Mouse (Mus musculus) thymus, adult 18-20 months (tissue): ENCODE measurements around the gene Capn5.

Experiments used
- DNase-seq, 2 experiments: peaks; one replicate each; pipeline ENCODE4 v3.0.0; 2022; ENCODE audit warnings: mixed read lengths in 2 of 2

Gene Capn5

DNA sequence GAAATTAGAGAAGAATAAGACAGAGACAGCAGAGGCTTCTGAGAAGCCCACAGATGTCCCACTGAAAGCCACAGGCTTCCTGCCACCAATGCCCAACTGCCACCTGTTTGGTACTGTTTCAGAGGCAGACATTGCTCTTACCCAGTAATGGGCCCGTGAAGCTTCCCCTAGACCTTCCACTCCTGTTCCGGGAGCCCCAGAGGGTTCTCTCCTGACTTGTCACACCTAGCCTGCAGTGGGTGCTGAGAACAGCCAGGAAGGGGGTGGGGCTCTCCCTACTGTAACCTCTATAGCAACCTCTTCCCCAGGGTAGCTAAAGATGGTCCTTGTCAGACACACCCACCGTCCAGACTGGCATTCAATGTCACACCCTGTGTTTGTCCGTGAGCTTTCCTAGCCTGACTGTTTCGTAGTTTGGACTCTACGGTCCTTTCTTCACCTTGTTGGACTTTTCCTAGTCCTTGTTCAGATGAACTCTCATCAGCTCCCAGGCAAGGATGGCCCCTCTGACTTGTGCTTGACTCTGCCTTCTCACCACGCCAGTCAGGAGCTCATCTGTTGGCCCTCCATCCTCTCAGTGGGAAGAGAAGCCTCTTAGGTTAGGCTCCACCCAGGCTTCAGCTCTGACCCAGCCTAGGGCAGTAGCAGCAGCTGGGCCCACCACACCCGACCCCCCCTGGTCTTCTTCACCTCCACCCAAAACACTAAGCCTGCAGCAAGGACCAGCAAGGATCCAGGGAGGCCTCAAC, 1.6 kb downstream of the Capn5 start:
- peak in 1 of 2 experiments; percentile 55 for DNase-seq

DNA sequence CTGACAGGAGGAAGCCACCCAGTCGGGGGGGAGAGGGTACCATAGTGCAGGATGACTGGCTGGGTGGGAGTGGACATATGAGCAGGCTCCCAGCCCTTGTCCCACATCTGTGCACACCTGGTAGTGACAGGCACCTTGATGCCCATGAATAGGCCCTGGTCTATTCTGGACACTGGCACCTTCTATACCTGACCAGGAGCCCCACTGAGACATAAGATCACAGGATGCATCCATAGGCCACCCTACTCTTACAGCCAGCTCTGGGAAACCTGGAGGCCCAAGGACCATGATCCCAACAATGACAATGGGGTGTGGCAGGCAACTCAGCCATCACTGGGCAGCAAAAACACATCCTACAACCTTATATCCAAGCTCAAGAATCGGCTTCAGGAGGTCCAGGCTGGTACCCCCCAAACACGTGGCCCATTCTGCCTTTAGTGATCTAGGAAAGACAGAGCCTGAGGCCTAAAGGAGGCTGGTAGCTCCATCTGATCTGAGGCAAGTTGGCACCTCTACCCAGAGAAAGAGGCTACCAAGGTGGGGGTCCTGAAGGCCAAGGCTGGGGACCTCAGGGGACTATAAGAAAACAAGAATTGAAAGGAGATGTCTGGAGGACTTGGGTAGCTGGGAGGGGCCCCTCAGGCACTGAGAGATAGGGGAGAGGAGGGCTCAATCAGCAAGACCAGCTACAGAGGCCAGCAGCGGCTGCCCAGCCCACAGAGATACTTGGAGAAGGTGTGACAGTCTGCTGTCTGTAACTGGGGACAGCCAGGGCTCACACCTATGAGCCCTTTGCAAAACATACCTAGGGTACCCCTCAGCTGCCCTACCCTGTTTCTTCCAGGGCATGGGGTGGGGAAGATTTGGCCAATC, 3.0 kb downstream of the Capn5 start:
- no peak for DNase-seq

DNA sequence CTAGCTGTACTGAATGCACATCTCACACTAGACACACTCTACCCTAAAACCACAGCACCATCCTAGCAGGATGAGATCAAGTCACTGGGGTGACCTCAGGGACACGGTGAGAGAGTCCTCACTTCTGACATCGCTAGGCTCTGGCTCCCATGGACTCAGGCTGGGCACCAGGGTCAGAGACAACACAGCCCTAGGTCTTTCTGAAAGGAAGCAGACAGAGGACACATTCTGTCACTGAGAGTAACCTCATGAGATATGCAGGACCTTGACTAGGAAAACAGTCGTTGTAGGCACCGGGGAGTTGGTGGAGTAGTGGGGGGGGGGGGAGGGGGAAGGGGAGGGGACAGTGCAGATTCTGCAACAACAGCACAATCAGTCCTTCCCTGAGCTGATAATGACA, 4.7 kb downstream of the Capn5 start:
- no peak for DNase-seq

DNA sequence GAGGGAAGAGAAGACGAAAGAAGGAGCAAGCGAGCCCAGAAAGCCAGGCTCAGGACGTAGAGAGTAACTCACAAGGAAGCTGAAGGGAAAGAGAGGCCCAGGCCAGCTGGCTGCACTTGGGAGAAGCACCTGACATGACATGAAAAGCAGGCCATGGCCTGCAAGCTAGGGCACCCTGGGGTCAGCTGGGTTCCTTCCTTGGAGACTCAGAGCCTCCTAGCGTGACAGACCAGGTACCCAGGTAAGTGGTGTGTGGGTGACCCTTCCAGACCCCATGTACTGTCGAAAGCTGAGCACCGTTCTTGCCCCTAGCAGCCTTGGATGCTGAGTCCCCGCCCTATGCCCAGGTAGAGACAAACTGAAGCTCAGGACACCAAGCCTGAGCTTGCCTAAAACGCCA, 5.4 kb downstream of the Capn5 start:
- no peak for DNase-seq

DNA sequence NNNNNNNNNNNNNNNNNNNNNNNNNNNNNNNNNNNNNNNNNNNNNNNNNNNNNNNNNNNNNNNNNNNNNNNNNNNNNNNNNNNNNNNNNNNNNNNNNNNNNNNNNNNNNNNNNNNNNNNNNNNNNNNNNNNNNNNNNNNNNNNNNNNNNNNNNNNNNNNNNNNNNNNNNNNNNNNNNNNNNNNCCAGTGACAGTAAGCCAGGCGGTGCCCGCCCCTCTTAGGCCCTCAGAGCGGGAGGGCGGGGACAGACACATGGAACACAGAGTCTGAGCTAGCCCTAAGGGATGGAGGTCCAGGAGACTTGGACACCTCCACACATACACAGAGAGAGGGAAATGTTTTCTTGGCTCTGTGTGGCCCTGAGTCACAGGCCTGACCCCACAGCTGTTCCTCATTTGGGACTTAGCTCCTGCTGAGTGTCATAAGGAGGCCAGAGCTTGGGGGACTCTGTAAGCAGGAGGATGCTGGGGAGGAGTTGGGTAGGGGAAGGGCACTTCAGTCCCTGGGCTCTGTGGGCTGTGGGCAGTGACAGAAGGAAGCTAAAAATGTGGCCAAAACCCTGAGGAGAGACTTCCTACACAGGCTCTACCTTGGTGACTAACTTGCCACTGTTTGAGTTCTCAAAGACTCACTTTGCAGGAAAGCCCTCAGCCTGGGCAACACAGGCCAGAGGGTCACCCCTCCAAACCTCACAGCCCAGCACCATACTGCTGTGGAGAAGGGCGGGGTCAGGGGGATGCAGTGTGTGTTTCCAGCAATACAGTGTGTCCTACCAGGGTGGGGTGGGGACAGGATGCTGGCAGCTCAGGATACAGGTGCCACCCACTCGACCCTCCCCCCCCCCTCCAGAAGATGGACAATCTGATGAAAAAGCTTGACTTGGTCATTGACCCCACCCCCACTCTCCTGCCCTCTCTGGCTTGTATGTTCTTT, 6.7 kb downstream of the Capn5 start:
- no peak for DNase-seq

DNA sequence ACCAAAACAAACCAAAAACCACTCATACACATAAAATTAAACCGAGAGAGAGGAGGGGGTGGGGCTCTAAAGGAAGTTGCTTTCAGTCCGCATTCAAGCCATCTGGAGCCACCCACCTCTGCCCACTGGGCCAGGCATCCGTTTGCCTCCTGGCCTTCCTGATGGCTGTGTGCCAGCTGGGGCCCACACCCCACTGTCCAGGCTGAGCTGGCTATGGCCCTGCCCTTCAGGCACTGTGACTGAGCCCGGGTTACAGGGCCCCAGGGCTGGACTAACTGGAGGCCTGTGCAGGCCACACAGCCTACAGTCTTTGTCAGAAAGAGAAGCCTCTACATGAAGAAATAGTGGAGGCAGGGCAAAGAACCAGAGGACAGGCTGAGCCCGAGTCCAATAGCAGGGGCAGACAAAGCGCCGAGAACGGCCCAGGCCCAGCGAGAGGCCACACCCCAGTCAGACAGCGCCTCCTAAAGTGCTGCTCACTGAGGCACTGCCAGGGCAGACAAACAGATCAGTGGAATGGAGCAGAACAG, 13.0 kb downstream of the Capn5 start:
- peak in 1 of 2 experiments; percentile 44 for DNase-seq

DNA sequence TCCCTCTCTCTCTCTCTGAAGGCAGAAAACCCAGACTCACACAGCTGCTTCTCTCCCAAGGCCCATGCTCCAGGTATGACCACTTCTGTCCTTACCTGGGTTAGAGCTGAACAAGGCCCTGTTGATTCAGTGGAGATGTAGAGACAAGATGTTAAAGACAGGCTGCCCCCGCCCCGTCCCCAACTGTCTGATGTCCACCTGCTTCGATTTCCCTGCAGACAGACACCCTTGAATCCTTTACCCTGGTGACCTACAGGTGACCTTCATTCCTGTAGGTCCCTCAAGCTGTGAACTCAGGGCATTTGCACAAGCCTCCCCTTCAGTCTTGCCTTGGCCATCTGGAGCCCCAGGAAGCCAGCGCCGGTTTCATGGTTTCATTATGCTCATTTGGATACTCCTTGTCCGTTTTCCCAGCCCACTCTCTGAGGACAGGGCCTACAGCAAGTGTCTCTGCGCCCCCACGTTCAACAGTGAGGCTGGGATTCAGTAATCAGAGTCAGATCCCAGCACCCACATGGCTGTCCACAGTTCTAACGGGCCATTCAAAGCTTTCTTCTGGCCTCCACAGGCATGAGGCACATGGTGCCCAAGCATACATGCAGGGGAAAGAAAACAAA, 13.6 kb downstream of the Capn5 start:
- DNase-seq: peak in 1 of 2 experiments; percentile 52

DNA sequence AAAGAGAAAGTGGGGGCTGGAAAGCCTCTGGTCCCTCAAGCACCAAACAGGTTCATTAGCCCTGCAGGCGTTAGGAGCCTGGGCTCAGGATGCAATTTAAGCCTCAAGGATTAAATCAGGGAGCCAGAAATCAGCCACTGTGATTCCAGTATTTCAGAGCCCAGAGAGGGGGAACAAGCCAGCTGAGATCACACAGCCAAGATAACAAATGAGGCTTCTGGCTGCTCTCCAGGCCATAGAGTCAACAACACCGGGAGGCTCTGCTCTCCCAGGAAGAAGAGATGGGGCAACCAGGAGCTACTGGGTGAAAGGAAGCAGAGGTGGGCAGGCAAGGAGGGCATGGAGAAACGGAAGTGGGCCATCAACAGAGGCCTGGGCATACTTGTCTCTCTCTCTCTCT, 14.4 kb downstream of the Capn5 start:
- no peak for DNase-seq

DNA sequence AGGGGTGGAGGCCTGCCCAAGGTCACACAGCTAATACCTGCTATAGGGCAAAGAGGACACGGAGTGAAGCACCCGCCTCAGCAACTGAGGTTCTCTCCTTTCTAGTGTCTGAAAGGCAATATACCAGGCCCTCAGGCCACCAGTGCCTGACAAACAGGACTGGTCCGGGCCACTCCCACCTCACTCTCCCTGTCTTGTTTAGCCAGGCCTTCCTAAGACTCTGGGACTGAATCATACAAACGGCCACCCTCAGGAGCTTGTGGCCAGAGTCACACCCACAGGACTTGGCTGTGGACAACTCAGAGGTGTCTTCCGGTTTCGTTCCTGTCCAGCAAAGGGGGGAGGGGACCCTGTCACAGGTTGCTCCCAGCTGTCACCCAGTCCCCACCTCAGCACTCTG, 15.8 kb downstream of the Capn5 start:
- no peak for DNase-seq

DNA sequence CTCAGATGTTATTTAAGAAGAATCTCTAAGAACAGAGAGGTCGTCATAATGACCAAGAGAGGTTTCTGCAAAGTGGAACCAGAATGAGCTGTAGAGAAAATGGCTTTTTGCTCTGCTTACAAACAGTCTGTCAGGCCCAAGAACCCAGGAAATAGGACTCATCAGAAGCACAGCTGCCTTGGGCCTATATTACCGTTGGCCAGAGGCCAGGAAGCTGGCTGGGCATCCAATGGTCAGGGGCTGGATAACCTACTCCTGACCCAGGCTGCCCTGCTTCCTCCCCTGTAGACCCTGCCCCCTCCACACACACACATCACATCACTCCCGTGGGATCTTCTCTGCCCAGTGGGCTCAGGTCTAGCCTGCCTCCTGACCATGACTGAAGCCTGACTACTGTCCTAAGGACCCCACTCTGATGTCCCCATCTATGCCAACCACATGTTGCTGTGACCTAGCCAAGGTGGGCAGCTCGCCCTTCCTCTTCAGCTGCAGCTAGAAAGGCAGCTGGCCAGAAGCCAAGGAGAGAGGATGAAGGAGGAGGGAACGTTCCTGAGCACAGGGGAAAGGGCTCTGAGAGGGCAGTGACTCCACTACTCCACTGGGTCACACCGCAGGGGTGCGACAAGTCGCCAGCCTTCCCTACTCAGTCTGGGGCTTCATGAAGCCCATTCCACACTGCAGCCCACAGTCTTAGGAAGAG, 17.9 kb downstream of the Capn5 start:
- DNase-seq: no peak

DNA sequence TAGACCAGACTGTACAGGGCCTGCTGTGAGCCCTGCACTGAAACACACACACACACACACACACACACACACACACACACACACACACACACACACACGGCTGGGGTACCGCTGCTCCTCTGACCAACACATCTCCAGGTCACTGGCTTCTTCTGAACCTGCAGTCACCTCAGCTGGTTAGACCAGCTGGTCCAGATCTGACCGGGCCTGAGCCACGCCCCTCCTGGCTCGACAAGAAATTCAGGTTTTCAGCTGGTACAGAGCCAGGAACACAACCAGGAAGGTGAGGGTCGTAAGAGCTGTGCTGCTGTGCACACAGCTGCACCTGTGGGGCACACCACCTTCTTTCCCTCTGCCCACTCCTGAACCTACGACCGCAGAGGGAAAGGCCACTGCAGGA, 19.6 kb downstream of the Capn5 start:
- DNase-seq: no peak

DNA sequence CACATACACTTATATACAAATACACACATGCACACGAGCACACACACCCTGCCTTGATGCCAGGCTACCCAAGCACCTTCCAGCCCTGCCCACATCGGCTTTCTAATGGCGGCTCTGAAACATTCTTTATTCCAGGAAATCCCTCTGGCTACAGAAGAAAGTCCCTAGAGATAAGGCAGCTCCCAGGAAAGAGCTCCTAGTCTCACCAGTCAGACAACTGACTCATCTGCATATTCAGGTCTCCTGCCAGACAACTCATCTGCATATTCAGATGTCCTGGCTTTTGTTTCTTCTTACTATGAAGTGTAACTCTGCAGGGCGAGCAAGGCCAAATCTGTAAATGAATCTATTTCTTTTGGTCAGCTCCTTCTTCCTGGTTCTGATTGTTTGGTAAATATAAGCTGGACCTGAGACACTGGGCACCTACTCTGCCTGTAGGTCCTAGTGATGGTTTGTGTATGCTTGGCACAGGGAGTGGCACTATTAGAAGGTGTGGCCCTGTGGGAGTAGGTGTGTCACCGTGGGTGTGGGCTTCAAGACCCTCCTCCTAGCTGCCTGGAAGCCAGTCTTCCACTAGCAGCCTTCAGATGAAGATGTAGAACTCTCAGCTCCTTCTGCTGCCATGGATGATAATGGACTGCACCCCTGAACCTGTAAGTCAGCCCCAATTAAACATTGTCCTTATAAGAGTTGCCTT, 20.3 kb downstream of the Capn5 start:
- no peak for DNase-seq

DNA sequence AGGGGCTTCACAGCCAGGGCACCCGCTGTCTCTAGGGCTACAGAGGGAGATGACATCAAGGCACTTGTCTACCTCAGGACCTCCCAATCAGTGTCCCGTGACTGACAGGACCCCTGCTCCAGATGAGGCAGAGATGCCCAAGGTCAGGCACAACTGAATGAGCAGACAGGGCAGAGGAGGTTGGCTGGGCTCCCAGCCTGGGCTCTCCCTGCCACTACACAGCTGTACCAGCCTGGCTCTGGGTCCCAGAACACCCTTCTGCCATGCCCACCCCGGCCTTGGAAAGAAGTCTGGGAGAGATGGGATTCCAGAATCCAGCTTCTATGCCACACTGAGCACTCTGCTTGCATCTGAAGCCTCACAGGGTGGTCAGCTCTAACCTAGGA, 21.8 kb downstream of the Capn5 start:
- no peak for DNase-seq

DNA sequence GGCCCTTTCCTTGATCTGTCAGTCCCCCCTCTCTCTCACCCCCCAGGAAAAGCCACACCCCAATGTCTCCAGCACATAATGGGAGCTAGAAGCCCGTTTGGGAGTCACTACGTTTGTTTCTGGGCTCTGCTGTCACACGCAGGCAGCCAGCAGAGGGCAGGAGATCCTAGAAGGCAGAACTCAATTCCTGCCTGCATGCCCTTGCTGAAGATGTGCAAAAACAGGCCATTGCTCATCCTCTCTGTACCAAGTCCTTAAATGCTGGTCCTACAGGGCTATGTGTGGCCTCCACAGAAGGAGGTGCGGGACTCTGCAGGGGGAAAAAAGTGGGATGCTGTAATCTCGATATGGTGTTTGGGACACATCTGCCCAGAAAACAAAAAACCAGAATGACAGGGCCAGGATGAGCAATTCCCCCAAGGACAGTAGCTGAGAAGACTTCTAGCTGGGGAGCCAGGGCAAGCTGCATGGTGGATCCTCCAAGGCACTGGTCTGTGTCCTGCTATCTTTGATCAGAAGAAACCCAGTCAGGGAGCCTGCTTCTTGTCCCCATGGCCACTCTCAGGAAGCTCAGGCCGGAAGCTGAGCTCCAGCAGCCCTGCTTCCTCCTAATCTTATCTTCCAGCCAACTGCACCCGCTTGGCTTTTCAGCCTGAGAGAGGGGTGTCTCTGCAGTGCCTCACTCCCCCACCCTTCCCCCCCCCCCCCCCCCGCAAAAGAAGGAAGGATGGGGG, 22.4 kb downstream of the Capn5 start:
- peak; percentile 38 to 53 for DNase-seq

DNA sequence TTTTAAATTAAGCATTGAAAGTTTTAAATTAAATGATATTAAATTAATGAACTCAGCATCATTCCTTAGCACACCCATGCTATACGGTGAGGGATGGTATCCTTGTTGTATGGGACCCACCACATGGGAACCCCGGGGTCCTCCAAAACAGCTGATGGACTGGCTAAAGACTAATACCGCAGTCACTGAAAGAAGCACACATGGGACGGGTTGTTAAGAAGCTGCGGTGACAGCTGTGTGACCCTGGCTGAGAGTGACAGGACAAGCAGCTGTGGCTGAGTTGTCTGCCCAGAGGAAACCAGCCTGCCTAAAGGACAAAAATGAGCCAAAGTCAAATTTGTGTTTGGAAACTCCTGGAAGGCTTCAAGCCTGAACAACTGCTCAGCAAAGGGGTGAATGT, 24.2 kb downstream of the Capn5 start:
- DNase-seq: no peak

DNA sequence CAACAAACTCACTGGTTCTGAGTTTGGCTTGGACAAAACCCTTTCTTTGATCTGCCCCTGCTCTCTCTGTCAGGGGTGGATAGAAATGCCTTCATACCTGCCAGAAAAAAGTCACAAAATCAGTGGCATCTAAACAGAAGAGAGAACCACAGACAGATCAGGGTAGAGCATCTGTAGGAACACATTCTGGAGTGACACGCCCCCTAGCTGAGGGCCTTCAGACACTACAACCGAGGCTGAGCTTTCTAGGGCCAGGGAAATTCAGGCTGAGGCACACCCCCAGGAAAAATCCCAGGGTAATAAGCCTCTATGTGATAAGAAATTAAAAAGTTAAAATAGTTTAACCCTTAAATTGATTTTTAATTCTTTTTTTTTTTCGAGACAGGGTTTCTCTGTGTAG, 24.7 kb downstream of the Capn5 start:
- DNase-seq: no peak

DNA sequence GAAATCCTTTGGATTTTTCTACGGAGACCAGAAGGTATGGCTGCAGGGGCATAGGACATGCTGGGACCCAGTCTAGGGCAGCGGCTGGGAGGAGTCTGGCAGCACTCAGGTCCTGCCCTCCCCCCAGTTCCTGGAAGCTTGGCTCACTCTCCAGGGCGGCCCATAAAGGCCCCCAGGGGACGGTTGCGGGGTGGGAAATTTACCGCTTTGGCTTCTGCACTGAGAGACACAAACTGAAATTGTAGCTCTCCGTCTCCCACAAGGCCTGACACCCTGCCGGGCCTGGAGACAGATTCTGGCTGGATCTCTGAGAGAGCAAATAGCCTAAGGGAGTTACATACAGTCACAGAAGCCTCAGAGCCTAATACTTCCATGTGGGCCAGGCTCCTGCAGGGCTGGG, 25.7 kb downstream of the Capn5 start:
- no peak for DNase-seq

DNA sequence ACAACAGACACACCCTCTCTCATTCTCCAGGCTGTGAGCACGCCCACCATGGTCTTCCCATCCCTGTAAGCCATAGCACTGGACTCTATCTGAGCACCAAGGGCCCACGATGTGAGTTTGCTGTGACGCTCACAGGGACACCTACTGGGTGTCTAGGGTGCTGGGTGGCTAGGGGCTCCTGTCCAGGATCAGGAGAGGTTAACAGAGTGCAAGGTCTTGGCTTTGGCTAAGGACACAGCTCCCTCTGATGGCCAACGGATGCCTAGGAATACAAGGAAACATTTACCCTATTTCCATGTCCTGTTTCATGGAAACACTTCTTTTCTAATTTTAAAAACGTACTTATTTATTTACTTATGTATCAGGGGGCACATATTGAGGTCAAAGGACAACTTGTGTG, 27.5 kb downstream of the Capn5 start:
- DNase-seq: no peak

DNA sequence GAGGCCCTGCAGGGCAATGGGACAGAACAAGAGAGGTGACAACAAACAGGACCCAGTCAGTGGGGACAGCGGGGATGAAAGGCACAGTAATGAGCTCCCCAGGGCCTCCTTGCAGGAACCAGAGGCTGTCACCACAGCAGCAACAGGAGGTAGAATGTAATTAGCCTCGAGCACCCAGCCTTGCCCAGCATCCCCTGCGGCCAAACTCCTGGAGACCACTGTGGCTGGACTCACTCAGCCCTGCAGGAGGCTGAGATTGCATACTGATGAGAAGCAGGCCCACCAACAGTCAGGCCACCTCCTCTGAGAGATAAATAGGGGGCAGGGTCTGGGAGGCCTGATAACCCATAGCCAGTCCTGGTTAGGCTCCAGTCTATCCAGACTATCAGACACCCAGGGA, 28.3 kb downstream of the Capn5 start:
- no peak for DNase-seq

DNA sequence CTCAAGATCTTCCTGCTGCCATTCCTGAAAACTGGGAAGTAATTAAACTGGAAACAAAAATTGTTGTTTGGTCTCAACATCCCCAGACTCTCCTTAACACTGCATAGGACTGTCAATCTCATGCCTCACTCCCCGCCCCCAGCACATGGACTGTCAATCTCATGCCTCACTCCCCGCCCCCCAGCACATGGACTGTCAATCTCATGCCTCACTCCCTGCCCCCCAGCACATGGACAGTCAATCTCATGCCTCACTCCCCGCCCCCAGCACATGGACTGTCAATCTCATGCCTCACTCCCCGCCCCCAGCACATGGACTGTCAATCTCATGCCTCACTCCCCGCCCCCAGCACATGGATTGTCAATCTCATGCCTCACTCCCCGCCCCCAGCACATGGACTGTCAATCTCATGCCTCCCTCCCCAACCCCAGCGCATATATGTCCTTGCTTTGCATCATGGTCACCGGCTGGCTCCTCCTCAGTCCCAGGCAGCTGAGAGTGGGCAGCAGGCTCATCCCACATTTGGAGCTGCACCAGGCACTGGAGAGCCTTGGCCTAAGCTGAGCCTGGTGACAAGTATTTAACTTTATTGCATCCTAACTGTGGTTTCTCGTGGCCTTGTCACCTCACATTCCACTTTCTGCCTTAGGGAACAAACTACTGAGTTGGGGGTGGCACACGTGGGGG, 29.2 kb downstream of the Capn5 start:
- DNase-seq: no peak
